Mouse (Mus musculus) thymus, adult 18-20 months (tissue): ENCODE data around the gene Styxl1.

Source experiments
- DNase-seq, 2 experiments: peaks; one replicate each; pipeline ENCODE4 v3.0.0; 2022; ENCODE audit warnings: mixed read lengths in 2 of 2

The Styxl1 gene

GRCm38 (mm10) chr5:135763526-135763925 is 14.7 kb downstream of the Styxl1 start:
- DNase-seq = peak in 1 of 2 experiments; percentile 21

GRCm38 (mm10) chr5:135761881-135762280 is 16.3 kb downstream of the Styxl1 start:
- DNase-seq = no peak

- no peak for DNase-seq
These were observed 26.6 kb downstream of the Styxl1 start for GRCm38 (mm10) chr5:135751595-135751994.

GRCm38 (mm10) chr5:135751041-135751440 is 27.1 kb downstream of the Styxl1 start:
- DNase-seq = no peak

GRCm38 (mm10) chr5:135744742-135745141 is 33.4 kb downstream of the Styxl1 start:
- no peak for DNase-seq

- DNase-seq = peak; percentile 90 to 92
These were observed 34.2 kb downstream of the Styxl1 start, which contains the start of gene Tmem120a for GRCm38 (mm10) chr5:135743741-135744609. Gene Tmem120a, minus strand, starts transcription at chr5:135744448.

GRCm38 (mm10) chr5:135742941-135743740 is 35.0 kb downstream of the Styxl1 start:
- DNase-seq = no peak

GRCm38 (mm10) chr5:135742156-135742555 is 36.0 kb downstream of the Styxl1 start:
- DNase-seq = no peak

GRCm38 (mm10) chr5:135738266-135738665 is 39.9 kb downstream of the Styxl1 start:
- DNase-seq = no peak

GRCm38 (mm10) chr5:135737154-135737553 is 41.0 kb downstream of the Styxl1 start:
- no peak for DNase-seq

- DNase-seq = no peak
These were observed 41.6 kb downstream of the Styxl1 start for GRCm38 (mm10) chr5:135736544-135736943.

- no peak for DNase-seq
These were observed 42.4 kb downstream of the Styxl1 start for GRCm38 (mm10) chr5:135735741-135736140.

GRCm38 (mm10) chr5:135734057-135734680 is 44.0 kb downstream of the Styxl1 start:
- no peak for DNase-seq

- DNase-seq = no peak
These were observed 45.1 kb downstream of the Styxl1 start for GRCm38 (mm10) chr5:135733071-135733470.

- no peak for DNase-seq
These were observed 46.9 kb downstream of the Styxl1 start for GRCm38 (mm10) chr5:135731322-135731721.

- DNase-seq = no peak
These were observed 47.3 kb downstream of the Styxl1 start for GRCm38 (mm10) chr5:135730916-135731315.

GRCm38 (mm10) chr5:135730278-135730677 is 47.9 kb downstream of the Styxl1 start:
- DNase-seq = no peak

- DNase-seq = no peak
These were observed 48.8 kb downstream of the Styxl1 start for GRCm38 (mm10) chr5:135729351-135729750.

GRCm38 (mm10) chr5:135728361-135728760 is 49.8 kb downstream of the Styxl1 start:
- no peak for DNase-seq

- DNase-seq = no peak
These were observed 50.3 kb downstream of the Styxl1 start for GRCm38 (mm10) chr5:135727871-135728270.

GRCm38 (mm10) chr5:135726641-135727346 is 51.4 kb downstream of the Styxl1 start:
- no peak for DNase-seq

- no peak for DNase-seq
These were observed 52.2 kb downstream of the Styxl1 start for GRCm38 (mm10) chr5:135725991-135726390.
